Comparison of ENCODE assay signal across 12 mouse cellular contexts in genomic region chr1:168402683-168403082, GRCm38 (mm10). TPM values are rescaled to one million over a fixed set of nuclear protein-coding genes. Genes with fewer than 3 reads are reported as not detected.
DNase-seq lines count a peak whose midpoint lies in the region; ATAC-seq and TF ChIP-seq lines count a peak whose summit lies in the region.
"Had no signal": no experiment of that assay in that cellular context is flagged by ENCODE, and none has a peak within 500 bp of the region (broad histone marks: within the 10 kb centered on the region; RNA-seq: fewer than 3 reads in every experiment).

No protein-coding gene starts in this region.

- intact Hi-C loops in heart, postnatal 10 days (cut with DNase I): no loop called here

- ATAC-seq in lung, embryonic 16.5 days (ENCODE audit: low read depth): peak; percentile 15; the same call in 1 of the 2 replicates
- ATAC-seq in forebrain, embryonic 12.5 days (ENCODE audit: low FRiP score): no peak

- 41% methylated on average over 7 of the region's 7 CpGs for WGBS in heart, embryonic 10.5 days
- WGBS in lung, embryonic 16.5 days: 30% methylated on average over 7 of the region's 7 CpGs
- WGBS in lung, adult 2 months: 51% methylated on average over 7 of the region's 7 CpGs
- 58% methylated on average over 7 of the region's 7 CpGs for WGBS in forebrain, embryonic 12.5 days

- no peak overlapping the region for H3K4me2 ChIP-seq in lung, embryonic 16.5 days (ENCODE audit: low read depth, low read length)
- no peak overlapping the region for H3K4me2 ChIP-seq in forebrain, embryonic 12.5 days
- H3K4me2 ChIP-seq: limb, embryonic 15.5 days had no signal

- H3K9me3 ChIP-seq in heart, embryonic 10.5 days: no peaks in the 10 kb centered on the region
- H3K9me3 ChIP-seq in lung, embryonic 16.5 days (ENCODE audit: control insufficient read depth, low read length): no peaks in the 10 kb centered on the region
- H3K9me3 ChIP-seq in forebrain, embryonic 12.5 days: no peaks in the 10 kb centered on the region
- H3K9me3 ChIP-seq: limb, embryonic 15.5 days had no signal

- H3K4me3 ChIP-seq in heart, embryonic 10.5 days: no peak overlapping the region
- no peak overlapping the region for H3K4me3 ChIP-seq in lung, embryonic 16.5 days (ENCODE audit: low read length)
- H3K4me3 ChIP-seq in lung, adult 2 months (replicated peaks; ENCODE audit: extremely low read depth, low read depth, low read length): no peak overlapping the region
- H3K4me3 ChIP-seq in forebrain, embryonic 12.5 days (replicated peaks): no peak overlapping the region
- H3K4me3 ChIP-seq: limb, embryonic 15.5 days had no signal

- H3K36me3 ChIP-seq in heart, embryonic 10.5 days: peaks cover 27% of the 10 kb centered on the region
- peaks cover 7% of the 10 kb centered on the region; the same call in 1 of the 2 replicates for H3K36me3 ChIP-seq in lung, embryonic 16.5 days (ENCODE audit: control insufficient read depth, insufficient read depth, low read length)
- peaks cover 28% of the 10 kb centered on the region for H3K36me3 ChIP-seq in forebrain, embryonic 12.5 days (replicated peaks)

- H3K27ac ChIP-seq in heart, embryonic 10.5 days: peak overlapping the region; percentile 81; the same call in 1 of the 2 replicates
- no peak overlapping the region for H3K27ac ChIP-seq in lung, embryonic 16.5 days (ENCODE audit: low read length)
- H3K27ac ChIP-seq in forebrain, embryonic 12.5 days: peak overlapping the region; percentile 21; the same call in 1 of the 2 replicates
- H3K27ac ChIP-seq: limb, embryonic 15.5 days had no signal

- no peak for TF ChIP-seq CTCF in lung, adult 2 months (IDR thresholded peaks at IDR 0.05; ENCODE audit: insufficient read depth, low read length)

- H3K9ac ChIP-seq in lung, embryonic 16.5 days (ENCODE audit: low read length): no peak overlapping the region
- H3K9ac ChIP-seq in forebrain, embryonic 12.5 days: no peak overlapping the region
- H3K9ac ChIP-seq: limb, embryonic 15.5 days had no signal

- DNase-seq in heart, embryonic 10.5 days (ENCODE audit: low spot score): no peak
- DNase-seq in heart, postnatal 10 days: no peak
- DNase-seq in lung, adult 2 months: no peak
- peak; percentile 78 for DNase-seq in mesoderm, embryonic 11.5 days (ENCODE audit: low read depth, low spot score)
- no peak for DNase-seq in right cerebral cortex, adult 18-20 months
- DNase-seq in lung, postnatal 10 days: no peak
- DNase-seq: adrenal gland, adult 2 months; thymus, adult 2 months had no signal

- H3K4me1 ChIP-seq in heart, embryonic 10.5 days: peaks cover 61% of the 10 kb centered on the region
- peaks cover 24% of the 10 kb centered on the region for H3K4me1 ChIP-seq in lung, embryonic 16.5 days (replicated peaks; ENCODE audit: control insufficient read depth, insufficient read depth, low read length)
- peaks cover 7% of the 10 kb centered on the region for H3K4me1 ChIP-seq in lung, adult 2 months (ENCODE audit: control insufficient read depth, insufficient read depth, low read length)
- H3K4me1 ChIP-seq in forebrain, embryonic 12.5 days: peaks cover 49% of the 10 kb centered on the region

- TF ChIP-seq POLR2A in lung, adult 2 months (IDR thresholded peaks at IDR 0.05; ENCODE audit: borderline replicate concordance, extremely low read depth, low read depth, low read length): no peak

- H3K27me3 ChIP-seq in heart, embryonic 10.5 days (ENCODE audit: insufficient read depth, poor library complexity, severe bottlenecking): no peaks in the 10 kb centered on the region
- H3K27me3 ChIP-seq in lung, embryonic 16.5 days (ENCODE audit: control insufficient read depth, insufficient read depth, low read depth, low read length): no peaks in the 10 kb centered on the region
- no peaks in the 10 kb centered on the region for H3K27me3 ChIP-seq in forebrain, embryonic 12.5 days
- H3K27me3 ChIP-seq: limb, embryonic 15.5 days had no signal

RNA-seq across cellular contexts. Expression of gene Pbx1, which starts 29.4 kb away (rescaled TPM):
- 19.7 and 29.5 TPM in 2 replicates for polyA plus RNA-seq in heart, embryonic 10.5 days (2016; fragmentation: Nextera tagmentation; extraction: Ambion mirVana)
- 10 to 100 TPM; 67.4 to 78.3 TPM for total RNA-seq in heart, postnatal 10 days (2021)
- polyA plus RNA-seq in lung, embryonic 16.5 days (2015; fragmentation: Nextera tagmentation; extraction: Ambion mirVana): 34.0 and 34.3 TPM in 2 replicates
- 45.2 and 56.8 TPM in 2 replicates for polyA plus RNA-seq in lung, adult 2 months (2012; rRNA removed)
- polyA plus RNA-seq in forebrain, embryonic 12.5 days (2016; fragmentation: Nextera tagmentation; extraction: Ambion mirVana): 69.4 and 72.2 TPM in 2 replicates
- total RNA-seq: MEL had no signal
